Mouse (Mus musculus): ENCODE data around the gene Timeless. TPM values are rescaled to one million over a fixed set of nuclear protein-coding genes. Genes with fewer than 3 reads are reported as not detected.
A peak's percentile ranks its signal among the peaks of the same experiment; 100 is the strongest.
"Not testable (repeated sequence)": the region's sequence is repeated elsewhere in the genome, so short reads cannot be mapped to it uniquely, and the experiment has no call there.

Gene Timeless
- polyA plus RNA-seq, 1 experiment from 2014 or later: 52.1 TPM

- WGBS: 64% methylated on average over 2 of the region's 2 CpGs
Observed at GRCm38 (mm10) chr10:128271883-128272282, 40.0 kb downstream of the Timeless start.

DNA sequence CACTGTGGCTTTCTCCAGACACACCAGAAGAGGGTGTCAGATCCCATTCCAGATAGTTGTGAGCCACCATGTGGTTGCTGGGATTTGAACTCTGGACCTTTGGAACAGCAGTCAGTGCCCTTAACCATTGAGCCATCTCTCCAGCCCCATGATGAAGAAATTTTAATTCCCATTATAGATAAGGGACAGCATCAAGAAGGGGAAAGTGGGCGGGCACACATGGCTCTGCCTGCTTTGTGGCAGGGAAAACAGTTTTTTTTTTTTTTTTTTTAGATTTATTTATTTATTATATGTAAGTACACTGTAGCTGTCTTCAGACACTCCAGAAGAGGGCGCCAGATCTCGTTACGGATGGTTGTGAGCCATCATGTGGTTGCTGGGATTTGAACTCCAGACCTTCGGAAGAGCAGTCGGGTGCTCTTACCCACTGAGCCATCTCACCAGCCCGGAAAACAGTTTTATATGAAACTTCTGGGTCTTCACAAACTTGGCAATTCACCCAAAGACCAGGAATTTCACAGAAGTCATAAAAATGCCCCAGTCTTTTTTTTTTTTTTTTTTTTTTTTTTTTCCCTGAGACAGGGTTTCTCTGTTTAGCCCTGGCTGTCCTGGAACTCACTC is 41.1 kb downstream of the Timeless start:
- not testable (repeated sequence) for ATAC-seq (ENCODE audit: low read depth); H3K36me3 ChIP-seq (ENCODE audit: control insufficient read depth, insufficient read depth, low read length); H3K4me3 ChIP-seq (ENCODE audit: low read length); H3K4me2 ChIP-seq (ENCODE audit: low read depth, low read length); H3K4me1 ChIP-seq (replicated peaks; ENCODE audit: control insufficient read depth, insufficient read depth, low read length); H3K9me3 ChIP-seq (ENCODE audit: control insufficient read depth, low read length); H3K27me3 ChIP-seq (ENCODE audit: control insufficient read depth, insufficient read depth, low read depth, low read length); H3K27ac ChIP-seq (ENCODE audit: low read length); H3K9ac ChIP-seq (ENCODE audit: low read length)
- WGBS: 92% methylated on average over 4 of the region's 7 CpGs

More at GRCm38 (mm10) chr10:128271883-128272282, 40.0 kb downstream of the Timeless start:
- no peak overlapping the region for H3K27ac ChIP-seq (ENCODE audit: low read length)
- no peaks in the 10 kb centered on the region for H3K9me3 ChIP-seq (ENCODE audit: control insufficient read depth, low read length)
- no peak overlapping the region for H3K4me2 ChIP-seq (ENCODE audit: low read depth, low read length)
- H3K9ac ChIP-seq (ENCODE audit: low read length): no peak overlapping the region
- H3K36me3 ChIP-seq (ENCODE audit: control insufficient read depth, insufficient read depth, low read length): no peaks in the 10 kb centered on the region
- no peaks in the 10 kb centered on the region for H3K27me3 ChIP-seq (ENCODE audit: control insufficient read depth, insufficient read depth, low read depth, low read length)
- 0 out of 2 replicates have a peak, but pooled peaks cover 5% of the 10 kb centered on the region for H3K4me1 ChIP-seq (replicated peaks; ENCODE audit: control insufficient read depth, insufficient read depth, low read length)
- no peak for ATAC-seq (ENCODE audit: low read depth)
- H3K4me3 ChIP-seq (ENCODE audit: low read length): no peak overlapping the region

DNA sequence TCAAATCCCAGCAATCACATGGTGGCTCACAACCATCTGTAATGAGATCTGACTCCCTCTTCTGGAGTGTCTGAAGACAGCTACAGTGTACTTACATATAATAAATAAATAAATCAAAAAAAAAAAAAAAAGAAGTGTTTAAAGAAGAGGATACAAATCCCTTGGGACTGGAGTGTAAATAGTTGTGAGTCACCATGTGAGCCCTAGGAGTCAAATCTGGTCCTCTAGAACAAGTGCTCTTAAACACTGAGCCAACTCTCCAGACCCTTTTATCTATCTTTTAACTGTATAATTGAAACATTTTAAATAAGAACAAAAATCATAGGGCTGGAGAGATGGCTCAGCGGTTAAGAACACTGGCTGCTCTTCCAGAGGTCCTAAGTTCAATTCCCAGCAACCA is 43.5 kb downstream of the Timeless start:
- H3K4me1 ChIP-seq (replicated peaks; ENCODE audit: control insufficient read depth, insufficient read depth, low read length); H3K27me3 ChIP-seq (ENCODE audit: control insufficient read depth, insufficient read depth, low read depth, low read length); H3K27ac ChIP-seq (ENCODE audit: low read length); H3K4me2 ChIP-seq (ENCODE audit: low read depth, low read length); ATAC-seq (ENCODE audit: low read depth); H3K9me3 ChIP-seq (ENCODE audit: control insufficient read depth, low read length); H3K36me3 ChIP-seq (ENCODE audit: control insufficient read depth, insufficient read depth, low read length); H3K4me3 ChIP-seq (ENCODE audit: low read length); H3K9ac ChIP-seq (ENCODE audit: low read length): not testable (repeated sequence)
- 91% methylated on average over 1 of the region's 1 CpGs for WGBS

DNA sequence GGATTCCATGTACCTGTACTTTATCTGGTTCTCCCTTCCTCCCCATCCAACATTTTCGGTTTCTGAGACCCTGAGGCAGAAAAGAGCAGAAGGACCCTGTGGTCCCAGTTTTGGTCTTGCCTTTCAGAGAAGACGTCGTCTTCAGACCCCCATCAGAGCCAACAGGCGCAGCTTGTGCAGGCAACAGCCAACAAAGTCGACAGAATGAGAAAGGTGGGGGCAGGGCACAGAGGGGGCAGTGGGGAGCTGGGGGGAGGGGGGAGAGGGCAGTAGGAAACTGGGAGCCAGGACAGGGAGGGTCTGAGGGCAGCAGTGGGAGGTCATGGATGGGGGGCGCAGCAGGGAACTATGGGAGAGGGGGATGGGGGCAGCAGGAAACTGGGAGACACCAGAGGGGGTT is 46.3 kb downstream of the Timeless start:
- no peaks in the 10 kb centered on the region for H3K9me3 ChIP-seq (ENCODE audit: control insufficient read depth, low read length)
- H3K9ac ChIP-seq (ENCODE audit: low read length): no peak overlapping the region
- no peak overlapping the region for H3K4me3 ChIP-seq (ENCODE audit: low read length)
- 63% methylated on average over 6 of the region's 6 CpGs for WGBS
- peak; percentile 11; the same call in 1 of the 2 replicates for ATAC-seq (ENCODE audit: low read depth)
- H3K4me2 ChIP-seq (ENCODE audit: low read depth, low read length): no peak overlapping the region
- no peaks in the 10 kb centered on the region for H3K27me3 ChIP-seq (ENCODE audit: control insufficient read depth, insufficient read depth, low read depth, low read length)
- H3K27ac ChIP-seq (ENCODE audit: low read length): no peak overlapping the region
- no peaks in the 10 kb centered on the region for H3K4me1 ChIP-seq (replicated peaks; ENCODE audit: control insufficient read depth, insufficient read depth, low read length)
- peaks cover 22% of the 10 kb centered on the region for H3K36me3 ChIP-seq (ENCODE audit: control insufficient read depth, insufficient read depth, low read length)

GRCm38 (mm10) chr10:128280943-128281342 is 49.1 kb downstream of the Timeless start:
- Histone ChIP-seq H3K36me3 (ENCODE audit: control insufficient read depth, insufficient read depth, low read length) (peaks cover 33% of the 10 kb centered on the region), H3K4me3 (ENCODE audit: low read length) (no peak overlapping the region)
- no peak for ATAC-seq (ENCODE audit: low read depth)

GRCm38 (mm10) chr10:128281682-128282081 is 49.8 kb downstream of the Timeless start:
- Histone ChIP-seq H3K4me1 (replicated peaks; ENCODE audit: control insufficient read depth, insufficient read depth, low read length) (no peaks in the 10 kb centered on the region), H3K27me3 (ENCODE audit: control insufficient read depth, insufficient read depth, low read depth, low read length) (no peaks in the 10 kb centered on the region), H3K4me2 (ENCODE audit: low read depth, low read length) (no peak overlapping the region), H3K27ac (ENCODE audit: low read length) (no peak overlapping the region), H3K4me3 (ENCODE audit: low read length) (no peak overlapping the region), H3K36me3 (ENCODE audit: control insufficient read depth, insufficient read depth, low read length) (peaks cover 33% of the 10 kb centered on the region), H3K9ac (ENCODE audit: low read length) (no peak overlapping the region), H3K9me3 (ENCODE audit: control insufficient read depth, low read length) (no peaks in the 10 kb centered on the region)
- 85% methylated on average over 14 of the region's 14 CpGs for whole genome bisulfite sequencing
- no peak for ATAC-seq (ENCODE audit: low read depth)

More at GRCm38 (mm10) chr10:128280943-128281342, 49.1 kb downstream of the Timeless start:
- no peaks in the 10 kb centered on the region for H3K4me1 ChIP-seq (replicated peaks; ENCODE audit: control insufficient read depth, insufficient read depth, low read length)
- no peaks in the 10 kb centered on the region for H3K27me3 ChIP-seq (ENCODE audit: control insufficient read depth, insufficient read depth, low read depth, low read length)
- no peak overlapping the region for H3K4me2 ChIP-seq (ENCODE audit: low read depth, low read length)
- no peak overlapping the region for H3K9ac ChIP-seq (ENCODE audit: low read length)
- H3K27ac ChIP-seq (ENCODE audit: low read length): no peak overlapping the region
- H3K9me3 ChIP-seq (ENCODE audit: control insufficient read depth, low read length): no peaks in the 10 kb centered on the region
- WGBS: 81% methylated on average over 6 of the region's 6 CpGs

DNA sequence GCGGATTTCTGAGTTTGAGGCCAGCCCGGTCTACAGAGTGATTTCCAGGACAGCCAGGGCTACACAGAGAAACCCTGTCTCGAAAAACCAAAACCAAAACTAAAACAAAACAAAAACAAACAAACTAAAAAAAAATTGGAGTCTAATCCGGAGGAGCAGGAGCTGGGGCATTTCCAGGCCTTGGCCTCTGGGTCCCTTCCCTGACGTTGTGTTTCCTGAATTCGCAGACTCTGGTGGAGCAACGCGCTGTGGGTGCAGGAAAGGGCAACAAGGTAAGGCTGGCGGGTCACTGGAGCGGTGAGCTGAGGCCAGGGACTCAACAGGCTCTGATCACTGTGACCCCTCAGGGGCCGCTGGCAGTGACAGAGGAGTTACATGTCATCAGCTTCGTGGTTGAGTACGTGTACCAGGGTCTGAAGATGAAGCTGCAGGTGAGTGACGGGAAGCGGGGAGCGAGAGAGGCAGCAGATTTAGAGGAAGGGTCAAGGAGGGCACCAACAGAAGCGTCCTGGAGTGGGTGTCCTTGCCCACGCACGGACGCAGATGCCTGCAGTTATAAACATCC is 51.1 kb downstream of the Timeless start:
- ATAC-seq (ENCODE audit: low read depth): no peak
- Histone ChIP-seq H3K9me3 (ENCODE audit: control insufficient read depth, low read length) (no peaks in the 10 kb centered on the region), H3K4me1 (replicated peaks; ENCODE audit: control insufficient read depth, insufficient read depth, low read length) (no peaks in the 10 kb centered on the region), H3K36me3 (ENCODE audit: control insufficient read depth, insufficient read depth, low read length) (peaks cover 30% of the 10 kb centered on the region), H3K27ac (ENCODE audit: low read length) (no peak overlapping the region), H3K9ac (ENCODE audit: low read length) (no peak overlapping the region), H3K27me3 (ENCODE audit: control insufficient read depth, insufficient read depth, low read depth, low read length) (no peaks in the 10 kb centered on the region), H3K4me2 (ENCODE audit: low read depth, low read length) (no peak overlapping the region), H3K4me3 (ENCODE audit: low read length) (no peak overlapping the region)
- WGBS: 74% methylated on average over 20 of the region's 20 CpGs

DNA sequence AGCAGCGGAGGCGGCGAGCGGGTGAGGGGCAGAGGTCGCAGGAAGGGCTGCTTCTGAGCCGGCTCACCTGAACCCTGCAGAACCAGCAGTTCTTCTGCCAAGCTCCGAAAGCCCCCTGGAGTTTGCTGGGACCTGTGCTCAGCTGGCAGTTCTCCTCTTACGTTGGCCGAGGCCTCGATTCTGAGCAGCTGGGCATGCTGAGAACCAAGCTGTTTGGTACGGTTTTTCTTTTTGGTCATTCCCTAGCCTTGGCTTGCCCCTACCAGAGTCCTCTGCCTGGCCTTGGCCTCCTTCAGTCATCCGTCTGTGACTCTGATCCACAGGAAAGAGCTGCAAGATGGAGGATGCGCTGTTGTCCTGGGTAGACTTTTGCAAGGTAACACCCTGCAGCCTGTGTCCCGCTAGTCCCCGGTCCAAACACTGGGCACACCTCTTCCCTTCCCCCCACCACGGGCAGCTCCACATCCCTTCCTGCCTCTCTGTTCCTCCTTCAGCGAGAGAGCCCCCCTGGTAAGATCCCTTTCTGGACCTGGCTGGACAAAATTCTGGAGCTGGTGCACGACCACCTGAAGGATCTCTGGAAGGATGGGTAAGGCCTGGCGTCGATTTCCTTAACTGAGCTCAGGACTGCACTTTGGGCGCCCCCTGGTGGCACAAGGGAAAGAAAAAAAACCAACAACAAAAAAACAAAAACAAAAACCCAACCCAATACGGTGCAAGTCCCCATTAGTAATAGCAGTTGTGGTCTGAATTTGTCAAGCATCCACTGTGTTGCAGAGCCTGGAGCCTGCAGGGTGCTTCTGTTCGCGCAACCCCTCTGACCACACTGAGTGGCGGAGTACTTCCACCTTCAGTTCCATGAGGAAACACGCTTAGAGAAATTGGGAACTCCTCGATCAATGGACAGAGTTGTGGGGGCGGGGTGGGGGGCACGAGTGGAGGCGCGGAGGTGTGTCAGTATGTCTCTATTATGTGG is 52.0 kb downstream of the Timeless start:
- Histone ChIP-seq H3K4me3 (ENCODE audit: low read length) (no peak overlapping the region), H3K4me1 (replicated peaks; ENCODE audit: control insufficient read depth, insufficient read depth, low read length) (no peaks in the 10 kb centered on the region), H3K4me2 (ENCODE audit: low read depth, low read length) (no peak overlapping the region), H3K36me3 (ENCODE audit: control insufficient read depth, insufficient read depth, low read length) (peaks cover 28% of the 10 kb centered on the region), H3K27ac (ENCODE audit: low read length) (no peak overlapping the region), H3K27me3 (ENCODE audit: control insufficient read depth, insufficient read depth, low read depth, low read length) (no peaks in the 10 kb centered on the region), H3K9me3 (ENCODE audit: control insufficient read depth, low read length) (no peaks in the 10 kb centered on the region), H3K9ac (ENCODE audit: low read length) (no peak overlapping the region)
- ATAC-seq (ENCODE audit: low read depth): peak; percentile 41; the same call in 1 of the 2 replicates
- WGBS: 63% methylated on average over 31 of the region's 31 CpGs

- not testable (repeated sequence) for ATAC-seq (ENCODE audit: low read depth); H3K4me3 ChIP-seq (ENCODE audit: low read length); H3K9ac ChIP-seq (ENCODE audit: low read length); H3K27me3 ChIP-seq (ENCODE audit: control insufficient read depth, insufficient read depth, low read depth, low read length); H3K4me1 ChIP-seq (replicated peaks; ENCODE audit: control insufficient read depth, insufficient read depth, low read length); H3K4me2 ChIP-seq (ENCODE audit: low read depth, low read length); H3K36me3 ChIP-seq (ENCODE audit: control insufficient read depth, insufficient read depth, low read length); H3K9me3 ChIP-seq (ENCODE audit: control insufficient read depth, low read length); H3K27ac ChIP-seq (ENCODE audit: low read length)
- 82% methylated on average over 1 of the region's 1 CpGs for WGBS
Observed at GRCm38 (mm10) chr10:128290594-128290993, 58.7 kb downstream of the Timeless start.
